Mouse (Mus musculus) gastrocnemius, postnatal 4 days (tissue): ENCODE data around the gene Ap2a1. TPM values are rescaled to one million over a fixed set of nuclear protein-coding genes. Genes with fewer than 3 reads are reported as not detected.

Experiments used
- DNase-seq, 2 experiments: peaks; one replicate each; pipeline ENCODE4 v3.0.0; 2021 to 2022; ENCODE audit warnings: low spot score in 2 of 2, mixed read lengths in 2 of 2
- total RNA-seq, 2 experiments: library from RNA; stranded (reverse); gene quantifications; 2 replicates each; pipeline ENCODE4 v1.2.3; 2021

Gene Ap2a1
- total RNA-seq, 2 experiments from 2014 or later: 84.8 to 88.9 TPM

DNA sequence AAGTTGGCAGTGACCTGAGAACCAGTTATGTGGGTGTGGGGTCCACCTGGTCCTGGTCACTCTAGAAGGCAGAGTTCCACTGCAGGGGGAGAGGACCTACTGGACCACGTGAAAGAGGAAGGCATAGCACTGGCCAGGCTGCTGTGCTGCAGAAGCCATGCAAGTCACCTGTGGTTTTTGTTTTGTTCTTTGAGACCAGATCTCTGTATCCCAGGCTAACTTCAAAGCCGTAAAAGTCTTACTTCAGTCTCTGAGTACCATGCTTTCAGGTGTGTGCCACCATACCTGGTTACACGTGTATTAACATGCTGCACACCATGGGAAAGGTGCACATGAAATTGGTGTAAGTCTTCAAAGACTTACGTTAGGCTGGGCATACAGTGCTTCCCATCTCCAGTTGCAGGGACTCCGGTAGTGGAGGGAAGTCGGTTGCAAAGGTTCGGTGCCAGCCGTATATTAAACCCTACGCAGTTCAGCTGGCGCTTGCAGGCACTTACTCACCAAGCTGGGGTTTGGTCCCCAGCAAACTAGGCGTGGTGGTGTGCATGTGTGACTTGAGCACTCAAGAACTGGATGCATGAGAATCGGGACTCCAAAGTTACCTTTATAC is 77.6 kb downstream of the Ap2a1 start:
- no peak for DNase-seq

DNA sequence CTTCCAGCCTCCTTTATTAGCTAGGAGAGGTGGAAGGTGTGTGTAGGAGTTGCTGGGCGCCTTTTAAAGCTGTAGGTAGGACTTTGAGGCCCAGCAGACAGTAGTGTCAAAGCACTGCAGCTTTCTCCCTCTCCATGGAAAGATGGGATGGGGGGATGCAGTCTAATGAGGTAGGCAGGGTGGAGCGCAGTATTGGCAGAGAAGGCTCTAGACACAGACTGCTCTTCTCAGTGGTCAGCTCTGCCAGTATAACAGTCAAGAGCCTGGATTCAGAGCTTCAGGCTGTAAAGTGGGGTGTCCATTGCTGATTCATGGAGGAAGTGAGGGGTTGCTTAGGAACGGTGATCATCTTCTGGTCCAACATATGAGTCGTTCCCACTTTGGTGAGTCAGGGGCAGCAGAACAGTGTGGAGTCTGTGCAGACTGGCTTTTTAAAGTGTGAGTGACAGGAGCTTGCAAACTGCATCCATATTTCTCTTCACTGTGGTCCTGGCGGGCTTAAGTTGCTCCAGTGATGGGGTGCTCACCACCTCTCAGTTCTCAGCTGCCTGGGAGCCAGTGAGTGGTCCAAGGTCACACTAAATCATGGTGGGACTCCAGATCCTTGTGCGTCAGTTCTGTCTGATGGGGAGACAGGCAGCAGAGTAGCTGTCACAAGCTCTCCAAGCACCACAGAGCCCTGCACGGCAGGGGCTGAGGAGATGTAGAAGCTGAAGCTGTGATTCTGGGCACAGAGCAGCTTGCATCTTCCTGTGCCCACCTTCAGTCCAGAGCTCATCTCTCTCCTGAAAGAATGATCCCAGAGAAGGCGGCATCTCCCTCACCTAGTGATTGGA is 78.3 kb downstream of the Ap2a1 start:
- no peak for DNase-seq

Other genes starting within 250 kb of the Ap2a1 start
- gene Izumo2, start 220.8 kb downstream of the Ap2a1 start, total RNA-seq: not detected
- 10 to 100 TPM; 18.9 to 20.7 TPM for gene Vrk3, start 181.1 kb downstream of the Ap2a1 start, total RNA-seq
- gene Zfp473, start 178.4 kb downstream of the Ap2a1 start, total RNA-seq: under 1 TPM; 0.32 to 0.41 TPM
- 10 to 100 TPM; 49.4 to 53.1 TPM for gene Nup62, start 113.4 kb downstream of the Ap2a1 start, total RNA-seq
- 1 to 10 TPM; 1.6 to 1.8 TPM for gene Il4i1, start 113.1 kb downstream of the Ap2a1 start, total RNA-seq
- 10 to 100 TPM; 55.6 to 62.2 TPM for gene Atf5, start 112.8 kb downstream of the Ap2a1 start, total RNA-seq
- gene Akt1s1, start 80.5 kb downstream of the Ap2a1 start, total RNA-seq: 100 to 1,000 TPM in 1 of 2 experiments, 10 to 100 TPM in 1; 92.4 to 103 TPM
- 10 to 100 TPM; 56.5 to 63.4 TPM for gene Tbc1d17, start 80.4 kb downstream of the Ap2a1 start, total RNA-seq
- 10 to 100 TPM; 18.6 to 20.5 TPM for gene Pnkp, start 72.4 kb downstream of the Ap2a1 start, total RNA-seq
- 100 to 1,000 TPM; 332 to 346 TPM for gene Ptov1, start 59.7 kb downstream of the Ap2a1 start, total RNA-seq
- 10 to 100 TPM; 63.8 to 67.6 TPM for gene Med25, start 36.8 kb downstream of the Ap2a1 start, total RNA-seq
- 10 to 100 TPM; 16.1 to 18.4 TPM for gene Fuz, start 33.4 kb downstream of the Ap2a1 start, total RNA-seq
- not detected for gene Tsks, start 13.7 kb upstream of the Ap2a1 start, total RNA-seq
- gene Cpt1c, start 45.4 kb upstream of the Ap2a1 start, total RNA-seq: 10 to 100 TPM; 10.3 to 10.8 TPM
- gene Prmt1, start 57.1 kb upstream of the Ap2a1 start, total RNA-seq: 100 to 1,000 TPM; 318 to 331 TPM
- gene Irf3, start 68.2 kb upstream of the Ap2a1 start, total RNA-seq: 10 to 100 TPM; 46.0 to 50.4 TPM
- 10 to 100 TPM; 21.5 to 22.0 TPM for gene Bcl2l12, start 69.2 kb upstream of the Ap2a1 start, total RNA-seq
- gene Scaf1, start 86.9 kb upstream of the Ap2a1 start, total RNA-seq: 10 to 100 TPM; 74.1 to 76.0 TPM
- 100 to 1,000 TPM; 119 to 123 TPM for gene Rras, start 88.5 kb upstream of the Ap2a1 start, total RNA-seq
- 10 to 100 TPM; 63.9 to 65.2 TPM for gene Prr12, start 123.4 kb upstream of the Ap2a1 start, total RNA-seq
- 10 to 100 TPM; 47.3 to 48.3 TPM for gene Nosip, start 132.9 kb upstream of the Ap2a1 start, total RNA-seq
- 10 to 100 TPM; 11.7 to 12.3 TPM for gene Prrg2, start 133.2 kb upstream of the Ap2a1 start, total RNA-seq
- gene Rcn3, start 162.7 kb upstream of the Ap2a1 start, total RNA-seq: 100 to 1,000 TPM; 172 to 192 TPM
- 10 to 100 TPM; 84.6 to 87.3 TPM for gene Fcgrt, start 174.4 kb upstream of the Ap2a1 start, total RNA-seq
- 1,000 to 10,000 TPM in 1 of 2 experiments, 100 to 1,000 TPM in 1; 985 to 1,047 TPM for gene Rps11, start 194.9 kb upstream of the Ap2a1 start, total RNA-seq
- gene Rpl13a, start 199.3 kb upstream of the Ap2a1 start, total RNA-seq: 1,000 to 10,000 TPM; 1,483 to 1,628 TPM
- gene Gm45713, start 206.7 kb upstream of the Ap2a1 start, total RNA-seq: under 1 TPM in 1 of 2 experiments, not detected in 1; 0.34 TPM
- gene Flt3l, start 206.9 kb upstream of the Ap2a1 start, total RNA-seq: 1 to 10 TPM; 2.4 to 5.1 TPM
- 10 to 100 TPM; 52.1 to 59.3 TPM for gene Pih1d1, start 224.8 kb upstream of the Ap2a1 start, total RNA-seq
- 10 to 100 TPM; 34.8 to 51.6 TPM for gene Aldh16a1, start 225.1 kb upstream of the Ap2a1 start, total RNA-seq
- gene Slc17a7, start 234.5 kb upstream of the Ap2a1 start, total RNA-seq: 1 to 10 TPM; 2.6 to 3.0 TPM